Comparison of ENCODE assay signal across 10 mouse cellular contexts in the genomic region with DNA sequence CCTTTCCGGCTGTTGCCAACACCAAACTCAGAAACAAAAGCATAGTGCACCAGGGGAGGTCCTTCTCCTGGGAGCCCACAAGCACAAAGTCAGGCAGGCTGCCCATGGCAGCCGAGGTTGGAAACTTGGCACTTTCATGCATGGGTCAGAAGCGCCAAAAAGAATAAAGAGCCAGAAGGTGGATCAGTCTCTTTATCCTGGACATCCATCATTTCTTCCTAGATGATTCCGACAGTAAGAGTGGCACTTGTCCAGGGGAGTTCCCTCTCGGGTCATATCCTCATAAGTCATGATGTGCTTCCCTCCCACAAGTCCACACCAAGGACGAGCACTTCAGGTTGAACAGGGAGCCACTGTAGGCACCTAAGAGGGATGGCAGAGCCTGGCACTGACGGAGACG. TPM values are rescaled to one million over a fixed set of nuclear protein-coding genes. Genes with fewer than 3 reads are reported as not detected.
DNase-seq lines count a peak whose midpoint lies in the region.
"Had no signal": no experiment of that assay in that cellular context is flagged by ENCODE, and none has a peak within 500 bp of the region (broad histone marks: within the 10 kb centered on the region; RNA-seq: fewer than 3 reads in every experiment).

No protein-coding gene starts in this region.

- DNase-seq in kidney, adult 8-10 months = peak; percentile 11 to 12
- DNase-seq in kidney, adult 18-20 months = no peak
- DNase-seq in adrenal gland, postnatal 14 days = peak; percentile 12
- peak; percentile 59 for DNase-seq in cerebellum, adult 11 months
- peak; percentile 29 to 43 for DNase-seq in kidney, postnatal 25 days
- no peak for DNase-seq in frontal cortex, postnatal 36 days (ENCODE audit: low spot score in 2 of 2)
- no peak for DNase-seq in B cell, adult 2 months
- DNase-seq in testis, postnatal 10 days (ENCODE audit: low spot score) = no peak
- DNase-seq: heart, postnatal 4 days; thymus, postnatal 36 days had no signal

RNA-seq across cellular contexts. Expression of a gene that starts 36.8 kb away (rescaled TPM):
- total RNA-seq in adrenal gland, postnatal 14 days (2021) = 0.19 TPM in 1 of 2 replicates, not detected in the other

Comparison
In these comparisons a context has a peak if more than half of its experiments do, and no peak if none do; other contexts are left out.
1. DNase-seq: peak in kidney, adult 8-10 months (2 of 2), adrenal gland, postnatal 14 days (single experiment), cerebellum, adult 11 months (single experiment) and kidney, postnatal 25 days (2 of 2); none in kidney, adult 18-20 months (single experiment), frontal cortex, postnatal 36 days (0 of 2), B cell, adult 2 months (0 of 2) and testis, postnatal 10 days (single experiment).